Mouse (Mus musculus): ENCODE measurements around the gene Asb11. TPM values are rescaled to one million over a fixed set of nuclear protein-coding genes. Genes with fewer than 3 reads are reported as not detected.

Gene Asb11
- polyA plus RNA-seq (2015; fragmentation: Nextera tagmentation; extraction: Ambion mirVana) = 0.14 and 0.26 TPM in 2 replicates

DNA sequence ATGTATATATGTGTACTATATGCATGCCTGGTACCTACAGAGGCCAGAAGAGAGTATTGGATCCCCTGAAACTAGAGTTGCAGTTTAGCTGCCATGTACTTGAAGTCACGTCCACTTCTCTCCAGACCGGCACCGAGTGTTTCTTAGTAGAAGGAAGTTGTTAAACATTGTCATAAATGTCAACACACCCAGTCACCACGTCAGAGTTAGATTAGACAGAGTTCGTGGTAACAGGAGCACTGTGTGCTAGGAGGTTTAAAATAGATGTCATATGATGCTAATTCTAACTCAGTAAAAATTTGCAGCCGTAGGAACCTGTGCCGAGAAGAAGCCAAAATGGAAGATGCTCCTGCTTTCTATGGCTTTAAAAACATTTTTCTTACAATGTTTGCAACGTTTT is at the start of gene Asb11:
Asb11 (plus strand) TSS at position 286 of the 400 bp plus-strand sequence.
- Histone ChIP-seq H3K4me1 (ENCODE audit: insufficient read depth, low read length) (no peaks in the 10 kb centered on the region), H3K27ac (ENCODE audit: low read length) (no peak within 1 kb of the TSS), H3K27me3 (ENCODE audit: insufficient read depth, low read length) (peaks cover 6% of the 10 kb centered on the region; the same call in 1 of the 2 replicates), H3K4me3 (ENCODE audit: low read length) (no peak within 1 kb of the TSS), H3K9ac (replicated peaks; ENCODE audit: low read length) (no peak within 1 kb of the TSS), H3K36me3 (ENCODE audit: insufficient read depth, low read length) (peaks cover 11% of the 10 kb centered on the region; the same call in 1 of the 2 replicates), H3K4me2 (replicated peaks; ENCODE audit: low read depth, low read length) (no peak within 1 kb of the TSS), H3K9me3 (ENCODE audit: low read length) (no peaks in the 10 kb centered on the region)
- 70% methylated on average over 8 of the region's 8 CpGs for WGBS
- no peak for ATAC-seq (ENCODE audit: low FRiP score, low TSS enrichment)

DNA sequence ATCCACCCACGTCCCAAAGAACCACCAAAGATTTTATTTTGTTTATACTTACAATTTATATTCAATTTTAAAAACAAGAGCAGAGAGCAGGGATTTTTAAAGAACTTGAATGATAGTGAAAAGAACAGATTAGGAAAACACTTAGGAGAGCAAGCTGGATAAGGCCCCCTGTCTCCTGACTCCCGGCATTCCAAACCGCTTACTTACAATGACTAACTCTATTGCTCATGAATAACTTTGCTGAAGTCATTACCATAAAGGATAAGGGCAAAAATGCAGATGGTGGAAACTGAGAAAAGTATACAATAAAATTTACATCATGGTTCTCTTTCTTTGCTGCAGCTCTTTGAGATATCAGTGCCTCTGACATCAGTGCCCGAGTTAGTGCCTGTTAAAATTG is 42.7 kb upstream of the Asb11 start:
- 83% methylated on average over 4 of the region's 4 CpGs for WGBS
- no peaks in the 10 kb centered on the region for H3K9me3 ChIP-seq (ENCODE audit: low read length)
- peaks cover 4% of the 10 kb centered on the region; the same call in 1 of the 2 replicates for H3K27me3 ChIP-seq (ENCODE audit: insufficient read depth, low read length)
- no peak overlapping the region for H3K4me2 ChIP-seq (replicated peaks; ENCODE audit: low read depth, low read length)
- H3K36me3 ChIP-seq (ENCODE audit: insufficient read depth, low read length) = no peaks in the 10 kb centered on the region
- no peak overlapping the region for H3K9ac ChIP-seq (replicated peaks; ENCODE audit: low read length)
- no peak overlapping the region for H3K27ac ChIP-seq (ENCODE audit: low read length)
- no peaks in the 10 kb centered on the region for H3K4me1 ChIP-seq (ENCODE audit: insufficient read depth, low read length)
- no peak for ATAC-seq (ENCODE audit: low FRiP score, low TSS enrichment)
- no peak overlapping the region for H3K4me3 ChIP-seq (ENCODE audit: low read length)

DNA sequence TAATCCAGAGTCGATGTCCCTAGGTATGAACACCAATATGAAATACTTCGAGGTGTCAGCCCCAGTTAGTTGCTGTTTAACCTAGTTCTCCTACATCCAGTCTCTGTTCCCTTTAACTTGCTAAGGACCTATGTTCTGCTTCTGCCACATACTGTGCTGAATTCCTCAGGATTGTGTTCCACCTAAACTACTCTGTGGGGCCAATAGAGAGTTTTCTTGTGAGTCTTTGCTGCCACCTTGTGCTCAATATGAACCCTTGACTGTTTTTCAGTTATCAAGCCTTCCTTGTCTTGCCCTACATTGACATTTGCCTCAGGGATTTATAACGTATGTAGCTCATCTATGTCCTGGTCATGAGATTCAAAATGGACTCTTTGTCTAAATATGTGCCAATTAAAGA is 38.3 kb upstream of the Asb11 start:
- H3K9ac ChIP-seq (replicated peaks; ENCODE audit: low read length) = no peak overlapping the region
- no peaks in the 10 kb centered on the region for H3K4me1 ChIP-seq (ENCODE audit: insufficient read depth, low read length)
- H3K4me3 ChIP-seq (ENCODE audit: low read length) = no peak overlapping the region
- no peaks in the 10 kb centered on the region for H3K27me3 ChIP-seq (ENCODE audit: insufficient read depth, low read length)
- no peak overlapping the region for H3K27ac ChIP-seq (ENCODE audit: low read length)
- no peaks in the 10 kb centered on the region for H3K36me3 ChIP-seq (ENCODE audit: insufficient read depth, low read length)
- H3K4me2 ChIP-seq (replicated peaks; ENCODE audit: low read depth, low read length) = no peak overlapping the region
- WGBS = 66% methylated on average over 3 of the region's 3 CpGs
- ATAC-seq (ENCODE audit: low FRiP score, low TSS enrichment) = no peak
- 0 out of 2 replicates have a peak, but pooled peaks cover 2% of the 10 kb centered on the region for H3K9me3 ChIP-seq (ENCODE audit: low read length)

- Histone ChIP-seq H3K4me2 (replicated peaks; ENCODE audit: low read depth, low read length) (no peak overlapping the region), H3K9me3 (ENCODE audit: low read length) (0 out of 2 replicates have a peak, but pooled peaks cover 2% of the 10 kb centered on the region), H3K9ac (replicated peaks; ENCODE audit: low read length) (no peak overlapping the region), H3K27me3 (ENCODE audit: insufficient read depth, low read length) (peaks cover 4% of the 10 kb centered on the region; the same call in 1 of the 2 replicates), H3K36me3 (ENCODE audit: insufficient read depth, low read length) (no peaks in the 10 kb centered on the region), H3K27ac (ENCODE audit: low read length) (no peak overlapping the region), H3K4me1 (ENCODE audit: insufficient read depth, low read length) (no peaks in the 10 kb centered on the region), H3K4me3 (ENCODE audit: low read length) (no peak overlapping the region)
- no peak for ATAC-seq (ENCODE audit: low FRiP score, low TSS enrichment)
These were observed 31.6 kb upstream of the Asb11 start for GRCm38 (mm10) chrX:164405080-164405649.

DNA sequence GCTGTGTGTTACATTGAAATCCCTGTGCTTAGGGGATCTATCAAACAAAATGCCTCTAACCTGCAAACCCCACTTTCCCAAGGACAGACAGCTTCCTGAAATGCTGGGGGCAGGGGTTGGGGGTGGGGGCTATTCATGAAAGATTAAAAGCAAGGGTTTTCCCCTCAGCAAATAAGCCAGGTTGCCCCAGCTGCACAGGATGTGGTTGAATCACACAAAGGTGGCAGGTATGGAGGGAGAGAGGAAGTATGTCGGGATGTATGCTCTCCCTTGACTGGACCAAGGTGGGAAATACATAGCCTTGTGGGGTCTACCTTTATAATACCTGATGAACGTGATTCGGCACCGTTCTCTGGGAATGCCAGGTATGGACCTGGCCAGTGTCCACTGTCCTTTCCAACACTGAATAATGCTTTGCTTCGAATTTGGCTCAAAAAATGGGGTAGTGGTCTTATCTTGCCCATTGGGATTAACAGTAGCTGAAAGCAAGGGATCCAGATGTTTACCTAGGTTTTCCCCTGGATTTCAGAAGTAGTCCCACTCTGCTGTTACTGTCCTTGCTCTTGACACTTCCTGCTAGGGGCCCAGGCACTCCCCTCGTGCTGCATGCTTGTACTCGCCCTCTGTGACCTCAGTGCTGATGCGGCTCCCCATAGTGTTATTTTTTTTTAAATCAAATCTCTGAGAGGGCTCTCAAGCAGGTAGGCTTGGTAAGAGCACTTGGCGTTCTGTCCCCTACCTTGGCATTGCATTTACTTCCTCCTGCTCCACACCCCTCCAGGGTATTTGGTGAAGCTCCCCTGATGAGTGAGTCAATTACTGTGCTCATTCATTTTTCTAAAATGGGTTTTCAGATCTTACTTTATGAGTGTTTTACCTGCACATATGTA is 30.4 kb upstream of the Asb11 start:
- Histone ChIP-seq H3K4me3 (ENCODE audit: low read length) (no peak overlapping the region), H3K27ac (ENCODE audit: low read length) (no peak overlapping the region), H3K9ac (replicated peaks; ENCODE audit: low read length) (no peak overlapping the region), H3K4me2 (replicated peaks; ENCODE audit: low read depth, low read length) (no peak overlapping the region), H3K36me3 (ENCODE audit: insufficient read depth, low read length) (no peaks in the 10 kb centered on the region), H3K4me1 (ENCODE audit: insufficient read depth, low read length) (no peaks in the 10 kb centered on the region), H3K9me3 (ENCODE audit: low read length) (0 out of 2 replicates have a peak, but pooled peaks cover 2% of the 10 kb centered on the region), H3K27me3 (ENCODE audit: insufficient read depth, low read length) (peaks cover 4% of the 10 kb centered on the region; the same call in 1 of the 2 replicates)
- no peak for ATAC-seq (ENCODE audit: low FRiP score, low TSS enrichment)
- WGBS = 74% methylated on average over 9 of the region's 9 CpGs

DNA sequence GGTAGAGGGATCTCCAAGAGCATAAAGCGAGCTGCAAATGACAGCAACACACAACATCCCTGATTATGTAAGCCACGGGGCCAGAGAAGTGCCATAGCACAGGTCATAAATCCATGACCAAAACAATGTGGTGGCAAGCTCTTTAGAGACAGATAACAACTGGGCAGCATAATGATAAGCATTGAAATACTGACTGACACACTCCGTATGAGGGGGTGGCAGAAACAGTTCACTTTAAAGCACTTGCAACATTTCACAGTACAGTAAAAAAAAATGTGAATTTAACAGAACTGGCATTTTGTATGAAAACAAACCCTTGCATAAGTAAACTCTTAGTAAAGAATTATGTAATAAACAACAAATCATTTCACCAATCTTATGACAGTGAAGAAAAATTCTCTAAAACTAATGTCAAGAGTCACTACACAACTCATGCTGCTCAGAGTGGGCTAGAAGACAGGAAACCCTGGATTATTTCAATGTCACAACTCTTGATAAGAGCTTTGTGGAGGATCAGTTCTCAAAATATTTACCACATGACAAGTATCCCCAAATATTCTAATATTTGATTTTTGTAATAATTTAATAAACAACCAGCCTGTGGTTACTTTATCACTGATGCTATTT is 28.4 kb upstream of the Asb11 start:
- Histone ChIP-seq H3K27me3 (ENCODE audit: insufficient read depth, low read length) (peaks cover 4% of the 10 kb centered on the region; the same call in 1 of the 2 replicates), H3K27ac (ENCODE audit: low read length) (no peak overlapping the region), H3K4me3 (ENCODE audit: low read length) (no peak overlapping the region), H3K9me3 (ENCODE audit: low read length) (no peaks in the 10 kb centered on the region), H3K4me1 (ENCODE audit: insufficient read depth, low read length) (no peaks in the 10 kb centered on the region), H3K4me2 (replicated peaks; ENCODE audit: low read depth, low read length) (no peak overlapping the region), H3K36me3 (ENCODE audit: insufficient read depth, low read length) (no peaks in the 10 kb centered on the region), H3K9ac (replicated peaks; ENCODE audit: low read length) (no peak overlapping the region)
- no peak for ATAC-seq (ENCODE audit: low FRiP score, low TSS enrichment)
- WGBS = 67% methylated on average over 3 of the region's 3 CpGs

DNA sequence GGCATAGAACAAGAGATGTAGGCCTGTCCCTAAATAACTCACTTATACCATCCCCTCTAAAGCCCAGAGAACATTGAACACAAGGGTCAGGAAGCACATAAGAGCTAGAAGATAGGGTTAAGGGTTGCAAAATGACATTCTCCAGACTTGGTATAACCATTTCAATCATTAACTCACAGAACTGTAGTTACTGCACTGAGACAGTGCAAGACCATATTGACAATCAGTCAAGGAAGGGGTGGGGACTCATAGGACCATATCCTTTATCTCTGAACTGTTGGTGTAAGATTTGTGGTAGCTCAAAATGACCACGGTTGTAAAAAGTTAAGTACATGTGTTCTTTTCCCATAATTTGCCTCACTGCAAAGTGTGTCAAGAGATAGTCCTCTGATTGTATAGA is 26.2 kb upstream of the Asb11 start:
- Histone ChIP-seq H3K36me3 (ENCODE audit: insufficient read depth, low read length) (no peaks in the 10 kb centered on the region), H3K9ac (replicated peaks; ENCODE audit: low read length) (no peak overlapping the region), H3K27me3 (ENCODE audit: insufficient read depth, low read length) (peaks cover 8% of the 10 kb centered on the region; the same call in 1 of the 2 replicates), H3K4me2 (replicated peaks; ENCODE audit: low read depth, low read length) (no peak overlapping the region), H3K4me3 (ENCODE audit: low read length) (no peak overlapping the region), H3K9me3 (ENCODE audit: low read length) (no peaks in the 10 kb centered on the region), H3K4me1 (ENCODE audit: insufficient read depth, low read length) (no peaks in the 10 kb centered on the region), H3K27ac (ENCODE audit: low read length) (no peak overlapping the region)
- ATAC-seq (ENCODE audit: low FRiP score, low TSS enrichment) = no peak
- 62% methylated on average over 1 of the region's 1 CpGs for whole genome bisulfite sequencing

DNA sequence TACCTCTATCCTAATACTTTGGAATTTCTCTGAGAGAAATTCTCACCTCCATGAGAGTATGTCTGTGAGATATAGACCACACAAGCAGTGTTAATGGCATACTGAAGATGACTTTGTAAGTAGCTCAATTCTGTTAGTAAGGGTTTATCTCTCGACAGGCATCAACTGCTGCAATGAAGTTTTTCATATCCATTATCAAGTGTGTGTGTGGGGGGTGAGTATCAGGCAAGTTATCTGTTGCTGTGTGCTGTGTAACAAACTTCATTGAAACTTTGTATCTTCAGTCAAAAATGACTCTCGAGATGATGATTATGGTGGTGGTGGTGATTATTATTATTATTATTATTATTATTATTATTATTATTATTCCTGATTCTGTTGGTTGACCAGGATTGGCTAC is 20.0 kb upstream of the Asb11 start:
- H3K27me3 ChIP-seq (ENCODE audit: insufficient read depth, low read length) = peaks cover 8% of the 10 kb centered on the region
- WGBS = 88% methylated on average over 2 of the region's 2 CpGs
- H3K9ac ChIP-seq (replicated peaks; ENCODE audit: low read length) = no peak overlapping the region
- H3K27ac ChIP-seq (ENCODE audit: low read length) = no peak overlapping the region
- no peaks in the 10 kb centered on the region for H3K36me3 ChIP-seq (ENCODE audit: insufficient read depth, low read length)
- ATAC-seq (ENCODE audit: low FRiP score, low TSS enrichment) = no peak
- H3K4me2 ChIP-seq (replicated peaks; ENCODE audit: low read depth, low read length) = no peak overlapping the region
- no peaks in the 10 kb centered on the region for H3K9me3 ChIP-seq (ENCODE audit: low read length)
- no peak overlapping the region for H3K4me3 ChIP-seq (ENCODE audit: low read length)
- H3K4me1 ChIP-seq (ENCODE audit: insufficient read depth, low read length) = peaks cover 4% of the 10 kb centered on the region; the same call in 1 of the 2 replicates

DNA sequence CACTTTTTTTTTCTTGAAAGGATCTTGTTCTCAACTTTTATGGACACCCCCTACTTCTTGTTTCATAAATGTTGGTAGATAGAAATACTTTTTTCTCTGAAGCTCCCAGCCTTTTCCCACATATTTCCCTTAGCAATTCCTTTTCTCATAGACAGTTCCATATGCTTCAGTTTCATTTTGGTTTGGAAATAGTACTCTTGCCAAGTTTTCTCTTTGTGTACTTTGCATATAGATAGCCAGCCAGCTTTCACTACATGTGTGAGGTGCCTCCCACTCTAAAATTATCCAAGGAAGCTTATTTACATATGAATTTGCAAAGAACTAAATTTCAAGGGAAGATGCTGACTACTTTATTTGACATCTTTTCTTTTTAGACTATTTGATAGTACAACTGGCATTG is 18.8 kb upstream of the Asb11 start:
- peaks cover 6% of the 10 kb centered on the region; the same call in 1 of the 2 replicates for H3K36me3 ChIP-seq (ENCODE audit: insufficient read depth, low read length)
- H3K27ac ChIP-seq (ENCODE audit: low read length) = no peak overlapping the region
- H3K4me2 ChIP-seq (replicated peaks; ENCODE audit: low read depth, low read length) = no peak overlapping the region
- H3K4me3 ChIP-seq (ENCODE audit: low read length) = no peak overlapping the region
- H3K9me3 ChIP-seq (ENCODE audit: low read length) = no peaks in the 10 kb centered on the region
- peaks cover 8% of the 10 kb centered on the region for H3K27me3 ChIP-seq (ENCODE audit: insufficient read depth, low read length)
- peaks cover 4% of the 10 kb centered on the region; the same call in 1 of the 2 replicates for H3K4me1 ChIP-seq (ENCODE audit: insufficient read depth, low read length)
- no peak for ATAC-seq (ENCODE audit: low FRiP score, low TSS enrichment)
- no peak overlapping the region for H3K9ac ChIP-seq (replicated peaks; ENCODE audit: low read length)
